Comparison of ENCODE assay signal across 27 mouse cellular contexts in genomic region chr14:17054381-17054780, GRCm38 (mm10).
DNase-seq lines count a peak whose midpoint lies in the region; ATAC-seq lines count a peak whose summit lies in the region.
"Had no signal": no experiment of that assay in that cellular context is flagged by ENCODE, and none has a peak within 500 bp of the region (broad histone marks: within the 10 kb centered on the region; RNA-seq: fewer than 3 reads in every experiment).

No protein-coding gene starts in this region.

- ATAC-seq in intestine, embryonic 15.5 days = 0 out of 2 replicates have a peak, but pooled peaks have one; percentile 41
- ATAC-seq in intestine, embryonic 16.5 days = no peak; the same call in 1 of the 2 replicates
- ATAC-seq in kidney, embryonic 16.5 days (ENCODE audit: low FRiP score, low TSS enrichment) = peak; percentile 83
- ATAC-seq: activated CD4-positive, CD25-positive, alpha-beta regulatory T cell, adult 4 months; forebrain, embryonic 14.5 days; forebrain, postnatal 0 days; hindbrain, embryonic 16.5 days had no signal

- H3K27ac ChIP-seq in intestine, embryonic 15.5 days = no peak overlapping the region
- H3K27ac ChIP-seq in intestine, embryonic 16.5 days (ENCODE audit: low read length) = no peak overlapping the region
- H3K27ac ChIP-seq in kidney, embryonic 16.5 days (ENCODE audit: low read length) = no peak overlapping the region
- H3K27ac ChIP-seq: forebrain, embryonic 10.5 days; gastrocnemius, adult 2 months; heart, embryonic 15.5 days; hindbrain, embryonic 10.5 days; hindbrain, embryonic 13.5 days had no signal

- no peaks in the 10 kb centered on the region for H3K36me3 ChIP-seq in intestine, embryonic 15.5 days
- no peaks in the 10 kb centered on the region for H3K36me3 ChIP-seq in intestine, embryonic 16.5 days (ENCODE audit: control insufficient read depth, insufficient read depth, low read length)
- no peaks in the 10 kb centered on the region for H3K36me3 ChIP-seq in kidney, embryonic 16.5 days (ENCODE audit: insufficient read depth, low read length)
- H3K36me3 ChIP-seq: forebrain, embryonic 10.5 days; G1E; heart, embryonic 12.5 days; heart, embryonic 15.5 days; hindbrain, embryonic 10.5 days; hindbrain, embryonic 13.5 days had no signal

- no peak for DNase-seq in kidney, adult 9 months
- peak; percentile 5 for DNase-seq in brain, adult 2 months (ENCODE audit: low read depth, low spot score)
- no peak for DNase-seq in retina, embryonic 14.5 days (ENCODE audit: low spot score)
- DNase-seq: adrenal gland, adult 8-10 months; adrenal gland, postnatal 25 days; cerebellum, adult 18-20 months; cerebellum, adult 9-10 months; cerebellum, postnatal 14 days; forebrain, postnatal 0 days; gastrocnemius, adult 2 months; gastrocnemius, postnatal 14 days; heart, adult 18-20 months; heart, postnatal 10 days; heart, postnatal 36 days had no signal

- H3K9ac ChIP-seq in intestine, embryonic 15.5 days = no peak overlapping the region
- no peak overlapping the region for H3K9ac ChIP-seq in intestine, embryonic 16.5 days (ENCODE audit: low read depth, low read length)
- H3K9ac ChIP-seq in kidney, embryonic 16.5 days (replicated peaks; ENCODE audit: low read length) = no peak overlapping the region
- H3K9ac ChIP-seq: forebrain, postnatal 0 days; heart, embryonic 12.5 days; heart, embryonic 15.5 days; hindbrain, embryonic 13.5 days had no signal

- WGBS in intestine, embryonic 15.5 days = 41% methylated on average over 3 of the region's 3 CpGs
- WGBS in intestine, embryonic 16.5 days = 38% methylated on average over 3 of the region's 3 CpGs
- WGBS in kidney, embryonic 16.5 days = 41% methylated on average over 3 of the region's 3 CpGs

- no peaks in the 10 kb centered on the region for H3K27me3 ChIP-seq in intestine, embryonic 15.5 days (replicated peaks)
- H3K27me3 ChIP-seq in intestine, embryonic 16.5 days (replicated peaks; ENCODE audit: control insufficient read depth, insufficient read depth, low read length) = no peaks in the 10 kb centered on the region
- H3K27me3 ChIP-seq in kidney, embryonic 16.5 days (ENCODE audit: insufficient read depth, low read length) = no peaks in the 10 kb centered on the region
- H3K27me3 ChIP-seq: CH12.LX; heart, embryonic 12.5 days; heart, embryonic 15.5 days; hindbrain, embryonic 13.5 days had no signal

- no peak overlapping the region for H3K4me3 ChIP-seq in intestine, embryonic 15.5 days (replicated peaks)
- H3K4me3 ChIP-seq in intestine, embryonic 16.5 days (ENCODE audit: low read length) = no peak overlapping the region
- H3K4me3 ChIP-seq in kidney, embryonic 16.5 days (ENCODE audit: low read length) = no peak overlapping the region
- H3K4me3 ChIP-seq: forebrain, embryonic 10.5 days; gastrocnemius, adult 2 months; heart, embryonic 12.5 days; heart, embryonic 15.5 days; hindbrain, embryonic 10.5 days; hindbrain, embryonic 13.5 days had no signal

- H3K4me1 ChIP-seq in intestine, embryonic 15.5 days (replicated peaks) = no peaks in the 10 kb centered on the region
- H3K4me1 ChIP-seq in intestine, embryonic 16.5 days (ENCODE audit: control insufficient read depth, insufficient read depth, low read length) = no peaks in the 10 kb centered on the region
- H3K4me1 ChIP-seq in kidney, embryonic 16.5 days (ENCODE audit: insufficient read depth, low read length) = peaks cover 5% of the 10 kb centered on the region; the same call in 1 of the 2 replicates
- H3K4me1 ChIP-seq: forebrain, embryonic 10.5 days; heart, embryonic 12.5 days; heart, embryonic 15.5 days; hindbrain, embryonic 10.5 days; hindbrain, embryonic 13.5 days had no signal

- H3K9me3 ChIP-seq in intestine, embryonic 15.5 days = no peaks in the 10 kb centered on the region
- H3K9me3 ChIP-seq in intestine, embryonic 16.5 days (ENCODE audit: control insufficient read depth, low read length) = no peaks in the 10 kb centered on the region
- H3K9me3 ChIP-seq in kidney, embryonic 16.5 days (ENCODE audit: low read length) = no peaks in the 10 kb centered on the region
- H3K9me3 ChIP-seq: forebrain, embryonic 10.5 days; G1E; heart, embryonic 12.5 days; heart, embryonic 15.5 days; hindbrain, embryonic 10.5 days; hindbrain, embryonic 13.5 days had no signal

- H3K4me2 ChIP-seq in intestine, embryonic 15.5 days (replicated peaks) = no peak overlapping the region
- H3K4me2 ChIP-seq in intestine, embryonic 16.5 days (ENCODE audit: low read depth, low read length) = no peak overlapping the region
- H3K4me2 ChIP-seq in kidney, embryonic 16.5 days (replicated peaks; ENCODE audit: low read depth, low read length) = no peak overlapping the region
- H3K4me2 ChIP-seq: heart, embryonic 12.5 days; heart, embryonic 15.5 days; hindbrain, embryonic 13.5 days had no signal
